Mouse (Mus musculus) heart, postnatal 0 days (tissue): ENCODE measurements around the gene Lrrc55.

Experiments
- CTCF ChIP-seq: IDR thresholded peaks from 2 replicates; pipeline ENCODE4 v1.5.1; 2016; ENCODE audit warnings: antibody characterized with exemption, control low read depth, low read depth
- EP300 ChIP-seq: IDR thresholded peaks from 2 replicates; pipeline ENCODE4 v1.6.1; 2016; ENCODE audit warnings: antibody characterized with exemption, low read depth

DNA sequence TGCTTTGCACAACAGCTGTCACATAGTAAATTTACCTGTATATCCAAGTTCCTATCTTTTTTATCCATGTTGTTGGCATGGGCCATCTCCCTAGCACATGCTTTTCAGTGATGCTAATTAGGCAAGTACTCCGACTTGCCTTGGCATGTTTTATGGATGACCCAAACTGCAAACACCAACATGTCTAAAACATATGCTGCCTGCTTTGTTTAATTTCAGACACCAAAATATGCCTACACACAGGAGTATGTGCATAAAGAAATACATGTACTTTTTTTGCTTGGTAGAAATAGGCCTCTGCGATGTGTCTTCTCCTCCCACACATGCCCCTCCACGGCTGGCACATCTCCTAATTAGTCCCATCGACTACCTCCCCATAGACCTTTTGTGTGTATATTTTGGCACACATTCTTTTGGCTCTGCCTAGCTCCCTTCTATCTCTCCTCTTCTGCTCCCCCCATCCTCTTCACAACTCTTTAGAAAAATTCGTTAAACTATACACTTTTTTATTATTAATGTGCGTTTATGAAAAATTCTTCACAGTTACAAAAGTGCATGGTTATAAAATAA lies 9.3 kb downstream of the Lrrc55 start:
- no peak for TF ChIP-seq EP300
- TF ChIP-seq CTCF, result no peak
